25 mouse cellular contexts compared by ENCODE assay signal in genomic region chr9:27260378-27260947, GRCm38 (mm10). TPM values are rescaled to one million over a fixed set of nuclear protein-coding genes. Genes with fewer than 3 reads are reported as not detected.
DNase-seq lines count a peak whose midpoint lies in the region; ATAC-seq and TF ChIP-seq lines count a peak whose summit lies in the region.
"Had no signal": no experiment of that assay in that cellular context is flagged by ENCODE, and none has a peak within 500 bp of the region (broad histone marks: within the 10 kb centered on the region; RNA-seq: fewer than 3 reads in every experiment).

No protein-coding gene starts in this region.

- intact Hi-C loops in heart, postnatal 36 days (cut with DNase I) = no loop called here

- no peak overlapping the region for H3K9ac ChIP-seq in forebrain, embryonic 14.5 days (ENCODE audit: low read length)
- no peak overlapping the region for H3K9ac ChIP-seq in forebrain, embryonic 12.5 days
- no peak overlapping the region for H3K9ac ChIP-seq in midbrain, postnatal 0 days (replicated peaks; ENCODE audit: low read length, poor library complexity, severe bottlenecking)
- H3K9ac ChIP-seq in midbrain, embryonic 16.5 days (ENCODE audit: low read depth, low read length) = no peak overlapping the region
- H3K9ac ChIP-seq: embryonic facial prominence, embryonic 12.5 days; embryonic facial prominence, embryonic 15.5 days; heart, embryonic 13.5 days; hindbrain, embryonic 13.5 days had no signal

- no peaks in the 10 kb centered on the region for H3K36me3 ChIP-seq in forebrain, embryonic 14.5 days (ENCODE audit: control insufficient read depth, insufficient read depth, low read length)
- H3K36me3 ChIP-seq in forebrain, embryonic 12.5 days (replicated peaks) = no peaks in the 10 kb centered on the region
- H3K36me3 ChIP-seq in midbrain, postnatal 0 days (ENCODE audit: insufficient read depth, low read length) = no peaks in the 10 kb centered on the region
- no peaks in the 10 kb centered on the region for H3K36me3 ChIP-seq in midbrain, embryonic 16.5 days (ENCODE audit: control insufficient read depth, insufficient read depth, low read length)
- H3K36me3 ChIP-seq: embryonic facial prominence, embryonic 12.5 days; embryonic facial prominence, embryonic 15.5 days; heart, embryonic 13.5 days; hindbrain, embryonic 13.5 days had no signal

- ATAC-seq in forebrain, embryonic 14.5 days = peak; percentile 37; the same call in 1 of the 2 replicates
- ATAC-seq in forebrain, embryonic 12.5 days (ENCODE audit: low FRiP score) = no peak
- ATAC-seq in midbrain, postnatal 0 days (ENCODE audit: low FRiP score) = no peak
- ATAC-seq in midbrain, embryonic 16.5 days = no peak
- ATAC-seq: CD4-positive, CD25-positive, alpha-beta regulatory T cell, adult 4 months; hindbrain, postnatal 0 days; inflammation-experienced regulatory T-cells, adult 6 months; intestine, embryonic 16.5 days had no signal

- H3K27ac ChIP-seq in forebrain, embryonic 14.5 days (ENCODE audit: low read depth, low read length) = no peak overlapping the region
- no peak overlapping the region for H3K27ac ChIP-seq in forebrain, embryonic 12.5 days
- H3K27ac ChIP-seq in midbrain, postnatal 0 days (ENCODE audit: low read depth, low read length) = no peak overlapping the region
- no peak overlapping the region for H3K27ac ChIP-seq in midbrain, embryonic 16.5 days (ENCODE audit: low read length)
- H3K27ac ChIP-seq: embryonic facial prominence, embryonic 12.5 days; embryonic facial prominence, embryonic 15.5 days; heart, embryonic 13.5 days; hindbrain, embryonic 13.5 days; hindbrain, postnatal 0 days had no signal

- no peak overlapping the region for H3K4me2 ChIP-seq in forebrain, embryonic 14.5 days (ENCODE audit: low read length)
- no peak overlapping the region for H3K4me2 ChIP-seq in forebrain, embryonic 12.5 days
- H3K4me2 ChIP-seq in midbrain, postnatal 0 days (ENCODE audit: low read depth, low read length, poor library complexity, severe bottlenecking) = no peak overlapping the region
- H3K4me2 ChIP-seq in midbrain, embryonic 16.5 days (ENCODE audit: low read length) = no peak overlapping the region
- H3K4me2 ChIP-seq: embryonic facial prominence, embryonic 12.5 days; embryonic facial prominence, embryonic 15.5 days; heart, embryonic 13.5 days; hindbrain, embryonic 13.5 days had no signal

- TF ChIP-seq CTCF in midbrain, postnatal 0 days (IDR thresholded peaks at IDR 0.05) = no peak

- H3K9me3 ChIP-seq in forebrain, embryonic 14.5 days (replicated peaks; ENCODE audit: control insufficient read depth, low read length) = no peaks in the 10 kb centered on the region
- H3K9me3 ChIP-seq in forebrain, embryonic 12.5 days = no peaks in the 10 kb centered on the region
- H3K9me3 ChIP-seq in midbrain, postnatal 0 days (ENCODE audit: low read length) = no peaks in the 10 kb centered on the region
- no peaks in the 10 kb centered on the region for H3K9me3 ChIP-seq in midbrain, embryonic 16.5 days (replicated peaks; ENCODE audit: control insufficient read depth, low read length, poor library complexity, severe bottlenecking)
- H3K9me3 ChIP-seq: embryonic facial prominence, embryonic 12.5 days; embryonic facial prominence, embryonic 15.5 days; heart, embryonic 13.5 days; hindbrain, embryonic 13.5 days had no signal

- H3K4me1 ChIP-seq in forebrain, embryonic 14.5 days (ENCODE audit: control insufficient read depth, insufficient read depth, low read length) = peaks cover 2% of the 10 kb centered on the region; the same call in 1 of the 2 replicates
- peaks cover 3% of the 10 kb centered on the region; the same call in 1 of the 2 replicates for H3K4me1 ChIP-seq in forebrain, embryonic 12.5 days
- H3K4me1 ChIP-seq in midbrain, postnatal 0 days (ENCODE audit: insufficient read depth, low read length) = no peaks in the 10 kb centered on the region
- H3K4me1 ChIP-seq in midbrain, embryonic 16.5 days (ENCODE audit: control insufficient read depth, insufficient read depth, low read length) = no peaks in the 10 kb centered on the region
- H3K4me1 ChIP-seq: embryonic facial prominence, embryonic 12.5 days; embryonic facial prominence, embryonic 15.5 days; heart, embryonic 13.5 days; hindbrain, embryonic 13.5 days had no signal

- WGBS in forebrain, embryonic 14.5 days = 36% methylated on average over 3 of the region's 3 CpGs
- WGBS in forebrain, embryonic 12.5 days = 71% methylated on average over 3 of the region's 3 CpGs
- 70% methylated on average over 3 of the region's 3 CpGs for WGBS in midbrain, postnatal 0 days
- 85% methylated on average over 3 of the region's 3 CpGs for WGBS in midbrain, embryonic 16.5 days

- H3K4me3 ChIP-seq in forebrain, embryonic 14.5 days (ENCODE audit: low read depth, low read length) = no peak overlapping the region
- H3K4me3 ChIP-seq in forebrain, embryonic 12.5 days (replicated peaks) = no peak overlapping the region
- no peak overlapping the region for H3K4me3 ChIP-seq in midbrain, postnatal 0 days (ENCODE audit: low read depth, low read length)
- H3K4me3 ChIP-seq in midbrain, embryonic 16.5 days (ENCODE audit: low read depth, low read length) = no peak overlapping the region
- H3K4me3 ChIP-seq: embryonic facial prominence, embryonic 12.5 days; embryonic facial prominence, embryonic 15.5 days; heart, embryonic 13.5 days; hindbrain, embryonic 13.5 days had no signal

- DNase-seq in forebrain, embryonic 14.5 days (ENCODE audit: low spot score) = peak; percentile 77
- peak; percentile 23 for DNase-seq in heart, adult 11 months
- no peak for DNase-seq in heart, postnatal 36 days
- DNase-seq in midbrain, postnatal 0 days (ENCODE audit: low spot score) = peak; percentile 33
- DNase-seq: adrenal gland, adult 2 months; adrenal gland, postnatal 14 days; cerebellum, adult 18-20 months; cerebellum, adult 9-10 months; cerebellum, postnatal 14 days; gastrocnemius, postnatal 10 days; gastrocnemius, postnatal 36 days; heart, postnatal 14 days; kidney, adult 18-20 months; kidney, adult 9 months had no signal

- H3K27me3 ChIP-seq in forebrain, embryonic 14.5 days (replicated peaks; ENCODE audit: control insufficient read depth, insufficient read depth, low read length) = no peaks in the 10 kb centered on the region
- no peaks in the 10 kb centered on the region for H3K27me3 ChIP-seq in forebrain, embryonic 12.5 days
- no peaks in the 10 kb centered on the region for H3K27me3 ChIP-seq in midbrain, postnatal 0 days (ENCODE audit: insufficient read depth, low read length)
- H3K27me3 ChIP-seq in midbrain, embryonic 16.5 days (ENCODE audit: control insufficient read depth, insufficient read depth, low read depth, low read length) = no peaks in the 10 kb centered on the region
- H3K27me3 ChIP-seq: embryonic facial prominence, embryonic 12.5 days; embryonic facial prominence, embryonic 15.5 days; heart, embryonic 13.5 days; hindbrain, embryonic 13.5 days had no signal

RNA-seq across cellular contexts. Expression of gene Igsf9b, which starts 38.5 kb away (rescaled TPM):
- 5.1 and 7.5 TPM in 2 replicates for polyA plus RNA-seq in forebrain, embryonic 14.5 days (2014; fragmentation: Nextera tagmentation; extraction: Ambion mirVana)
- 9.9 and 10.2 TPM in 2 replicates for polyA plus RNA-seq in forebrain, embryonic 12.5 days (2016; fragmentation: Nextera tagmentation; extraction: Ambion mirVana)
- 1 to 10 TPM; 3.8 to 4.9 TPM for total RNA-seq in heart, postnatal 36 days (2021)
- total RNA-seq in midbrain, postnatal 0 days (2014; rRNA removed) = 64.8 and 83.3 TPM in 2 replicates
- polyA plus RNA-seq in midbrain, postnatal 0 days (2015; fragmentation: Nextera tagmentation; extraction: Ambion mirVana) = 17.4 and 19.3 TPM in 2 replicates
- 21.9 and 22.8 TPM in 2 replicates for polyA plus RNA-seq in midbrain, embryonic 16.5 days (2015; fragmentation: Nextera tagmentation; extraction: Ambion mirVana)
- total RNA-seq: MEL had no signal

Comparison
In these comparisons a context has a peak if more than half of its experiments do, and no peak if none do; other contexts are left out.
1. DNase-seq: peak in forebrain, embryonic 14.5 days (single experiment), heart, adult 11 months (single experiment) and midbrain, postnatal 0 days (single experiment); none in heart, postnatal 36 days (0 of 2).